Mouse (Mus musculus) midbrain, embryonic 15.5 days (tissue): ENCODE measurements around the gene Ankar. TPM values are rescaled to one million over a fixed set of nuclear protein-coding genes. Genes with fewer than 3 reads are reported as not detected.

Experiments
- ATAC-seq: fragments of 200-750 bp; cut with Nextera tagmentation; replicated peaks from 2 replicates; pipeline ENCODE4 v1.8.0; 2017; ENCODE audit warnings: moderate TSS enrichment
- H3K27ac ChIP-seq: fragments of 300-500 bp; sonication (generic); 2 replicates; pipeline ENCODE4 v1.5.1; 2015; ENCODE audit warnings: mild to moderate bottlenecking, inconsistent platforms
- H3K27me3 ChIP-seq: fragments of 300-500 bp; sonication (generic); replicated peaks from 2 replicates; pipeline ENCODE4 v1.6.1; 2015; ENCODE audit warnings: inconsistent platforms
- H3K36me3 ChIP-seq: fragments of 300-500 bp; sonication (generic); replicated peaks from 2 replicates; pipeline ENCODE4 v1.6.1; 2015; ENCODE audit warnings: inconsistent platforms
- H3K4me1 ChIP-seq: fragments of 300-500 bp; sonication (generic); 2 replicates; pipeline ENCODE4 v1.6.1; 2015; ENCODE audit warnings: inconsistent platforms
- H3K4me2 ChIP-seq: fragments of 300-500 bp; sonication (generic); 2 replicates; pipeline ENCODE4 v1.6.1; 2015; ENCODE audit warnings: inconsistent platforms, mild to moderate bottlenecking, moderate library complexity
- H3K4me3 ChIP-seq: fragments of 300-500 bp; sonication (generic); 2 replicates; pipeline ENCODE4 v1.5.1; 2015; ENCODE audit warnings: mild to moderate bottlenecking, inconsistent platforms
- H3K9ac ChIP-seq: fragments of 300-500 bp; sonication (generic); 2 replicates; pipeline ENCODE4 v1.6.1; 2015; ENCODE audit warnings: mild to moderate bottlenecking, inconsistent platforms
- H3K9me3 ChIP-seq: fragments of 300-500 bp; sonication (generic); 2 replicates; pipeline ENCODE4 v1.6.1; 2016; ENCODE audit warnings: inconsistent platforms
- WGBS: fragments of 180-500 bp; shearing (Covaris S2); methylation state at CpG from one replicate; pipeline ENCODE4 v1.1.7; 2015; ENCODE audit warnings: mixed read lengths; 5-methylcytosine and 5-hydroxymethylcytosine counted together
- polyA plus RNA-seq: library from polyadenylated mRNA; unstranded; fragments of >200 nt; fragmentation: Nextera tagmentation; extraction: Ambion mirVana; gene quantifications from 2 replicates; pipeline ENCODE4 v1.2.1, GENCODE M21; 2015

Gene Ankar
- polyA plus RNA-seq: not detected in 2 replicates

DNA sequence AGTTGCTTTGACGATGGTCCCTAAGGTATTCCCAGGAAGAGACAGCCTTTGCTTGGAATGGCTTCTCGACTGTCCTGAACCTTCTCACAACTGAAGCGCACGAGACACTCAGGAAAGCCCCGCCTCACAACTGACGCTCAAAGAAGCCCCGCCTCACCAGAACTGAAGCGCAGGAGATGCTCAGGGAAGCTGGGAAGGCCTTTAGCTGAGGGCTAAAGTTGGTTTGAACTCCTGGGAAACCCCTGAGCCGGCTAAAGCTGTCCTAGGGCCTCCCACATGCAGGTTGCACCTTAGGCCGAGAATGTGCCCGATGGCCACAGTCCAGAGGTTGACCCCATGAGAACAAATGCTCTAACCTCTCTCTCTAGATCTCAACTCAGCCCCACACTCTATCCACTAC, at the start of gene Ankar:
TSS of gene Ankar (minus strand) at position 101 of the 400 bp plus-strand sequence.
- H3K27me3 ChIP-seq: no peaks in the 10 kb centered on the region
- no peak within 1 kb of the TSS for H3K4me3 ChIP-seq
- WGBS: 80% methylated on average over 11 of the region's 11 CpGs
- H3K4me1 ChIP-seq: no peaks in the 10 kb centered on the region
- no peak within 1 kb of the TSS for H3K9ac ChIP-seq
- H3K4me2 ChIP-seq: no peak within 1 kb of the TSS
- H3K9me3 ChIP-seq: no peaks in the 10 kb centered on the region
- H3K36me3 ChIP-seq: no peaks in the 10 kb centered on the region
- H3K27ac ChIP-seq: no peak within 1 kb of the TSS
- ATAC-seq: no peak

DNA sequence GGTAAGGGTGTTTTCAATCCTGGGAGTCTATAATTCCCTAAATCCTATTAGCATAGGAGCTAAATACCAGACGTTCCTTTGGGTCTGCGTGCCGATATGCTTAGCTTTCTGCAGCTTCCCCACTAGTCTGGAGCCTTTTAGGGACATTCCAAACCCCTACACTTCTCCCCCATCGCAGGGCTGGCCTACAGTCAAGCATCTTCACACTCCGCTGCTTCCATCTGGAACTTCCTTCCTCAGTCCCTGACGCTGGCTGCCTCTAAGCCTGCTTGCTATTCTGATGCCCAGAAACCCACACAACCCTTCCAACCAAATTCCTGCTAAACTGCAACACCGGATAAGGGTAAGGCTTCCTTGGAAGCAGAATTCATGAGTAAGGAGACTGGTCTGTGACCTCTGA, 46.0 kb upstream of the Ankar start:
- WGBS: 58% methylated on average over 7 of the region's 7 CpGs
- H3K36me3 ChIP-seq: no peaks in the 10 kb centered on the region
- no peaks in the 10 kb centered on the region for H3K4me1 ChIP-seq
- H3K27ac ChIP-seq: no peak overlapping the region
- no peak overlapping the region for H3K9ac ChIP-seq
- H3K27me3 ChIP-seq: no peaks in the 10 kb centered on the region
- no peaks in the 10 kb centered on the region for H3K9me3 ChIP-seq
- H3K4me3 ChIP-seq: no peak overlapping the region
- H3K4me2 ChIP-seq: no peak overlapping the region
- no peak for ATAC-seq

DNA sequence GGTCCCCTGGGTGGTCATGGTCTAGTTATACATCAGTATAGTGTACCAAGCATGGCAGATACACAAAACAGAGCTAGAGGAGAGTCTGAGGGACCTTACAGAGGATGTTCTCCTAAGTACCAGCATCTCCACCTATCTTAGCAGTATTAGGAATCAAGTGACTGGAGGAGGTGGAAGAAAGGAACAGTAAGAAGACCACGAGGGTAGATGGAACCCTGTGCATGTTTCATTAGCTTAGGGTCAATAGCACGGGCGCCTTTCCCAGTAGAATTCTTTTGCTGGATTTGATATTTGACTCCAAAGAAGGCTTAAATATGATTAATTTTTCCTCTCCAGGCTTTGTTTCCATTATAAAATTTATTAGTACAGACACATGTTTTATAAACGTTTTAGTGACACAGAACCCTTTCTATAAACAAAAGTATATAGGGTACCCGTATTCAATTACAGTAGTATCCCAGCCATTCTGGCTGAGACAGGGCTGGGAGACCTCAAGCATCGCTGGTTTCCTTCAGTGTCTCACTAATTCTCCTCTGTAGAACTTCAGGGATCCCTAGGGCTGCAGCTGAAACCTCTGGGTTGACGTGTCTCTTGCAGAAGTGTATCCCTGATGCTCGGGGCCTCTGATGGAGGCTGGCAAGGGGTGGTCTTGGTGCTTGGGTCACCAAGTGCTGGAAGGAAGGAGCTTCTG, 44.6 kb upstream of the Ankar start:
- Histone ChIP-seq H3K4me3 (no peak overlapping the region), H3K36me3 (no peaks in the 10 kb centered on the region), H3K9me3 (no peaks in the 10 kb centered on the region), H3K27me3 (no peaks in the 10 kb centered on the region), H3K4me1 (no peaks in the 10 kb centered on the region), H3K27ac (no peak overlapping the region), H3K4me2 (no peak overlapping the region), H3K9ac (no peak overlapping the region)
- 85% methylated on average over 8 of the region's 8 CpGs for WGBS
- no peak for ATAC-seq

DNA sequence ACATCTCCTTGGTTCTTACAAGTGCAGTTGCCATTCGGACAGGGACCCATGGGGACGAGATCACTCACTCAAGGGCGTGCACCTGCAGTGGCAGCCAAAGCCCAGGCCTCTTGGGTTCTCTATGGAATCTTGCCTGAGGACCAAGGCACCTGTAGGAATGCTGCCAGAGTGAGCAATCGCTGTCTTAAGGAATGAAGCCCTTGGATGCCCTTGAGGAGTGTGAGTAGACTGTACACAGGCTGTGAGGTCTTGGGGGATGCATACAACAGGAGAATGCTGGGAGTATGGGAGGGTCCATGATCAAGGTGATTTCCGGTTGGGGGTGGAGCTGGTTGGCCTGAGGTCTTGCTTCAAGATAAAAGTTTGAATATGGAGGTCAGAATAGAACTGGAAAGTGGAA, 41.0 kb upstream of the Ankar start:
- Histone ChIP-seq H3K27ac (no peak overlapping the region), H3K4me2 (no peak overlapping the region), H3K9ac (no peak overlapping the region), H3K4me3 (no peak overlapping the region), H3K4me1 (peaks cover 8% of the 10 kb centered on the region; the same call in 1 of the 2 replicates), H3K9me3 (no peaks in the 10 kb centered on the region), H3K36me3 (no peaks in the 10 kb centered on the region), H3K27me3 (no peaks in the 10 kb centered on the region)
- WGBS: 91% methylated on average over 5 of the region's 5 CpGs
- no peak for ATAC-seq

DNA sequence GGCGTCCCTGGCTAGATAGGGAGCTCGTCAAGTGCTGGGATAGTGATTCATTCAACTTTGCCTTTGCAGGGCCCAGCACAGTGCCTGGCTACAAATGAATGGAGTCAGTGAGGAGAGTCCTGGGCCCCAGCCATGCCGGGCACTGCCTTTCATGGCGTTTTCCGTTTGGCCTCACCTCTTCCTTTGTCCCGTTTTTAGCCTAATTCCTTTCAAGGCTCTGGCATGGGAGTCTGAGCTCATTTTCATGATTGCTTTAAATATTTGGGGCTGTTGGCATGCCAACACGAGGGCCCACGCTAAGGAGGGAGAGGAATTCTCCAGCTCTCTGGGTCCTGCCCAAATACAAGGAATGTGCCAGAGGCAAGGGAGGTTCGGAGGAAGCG, 39.3 kb upstream of the Ankar start:
- Histone ChIP-seq H3K4me1 (peaks cover 8% of the 10 kb centered on the region; the same call in 1 of the 2 replicates), H3K27ac (peak overlapping the region; percentile 40; the same call in 1 of the 2 replicates), H3K9me3 (no peaks in the 10 kb centered on the region), H3K4me2 (no peak overlapping the region), H3K36me3 (no peaks in the 10 kb centered on the region), H3K4me3 (no peak overlapping the region), H3K27me3 (no peaks in the 10 kb centered on the region), H3K9ac (no peak overlapping the region)
- ATAC-seq: peak; percentile 77
- 25% methylated on average over 10 of the region's 10 CpGs for WGBS

DNA sequence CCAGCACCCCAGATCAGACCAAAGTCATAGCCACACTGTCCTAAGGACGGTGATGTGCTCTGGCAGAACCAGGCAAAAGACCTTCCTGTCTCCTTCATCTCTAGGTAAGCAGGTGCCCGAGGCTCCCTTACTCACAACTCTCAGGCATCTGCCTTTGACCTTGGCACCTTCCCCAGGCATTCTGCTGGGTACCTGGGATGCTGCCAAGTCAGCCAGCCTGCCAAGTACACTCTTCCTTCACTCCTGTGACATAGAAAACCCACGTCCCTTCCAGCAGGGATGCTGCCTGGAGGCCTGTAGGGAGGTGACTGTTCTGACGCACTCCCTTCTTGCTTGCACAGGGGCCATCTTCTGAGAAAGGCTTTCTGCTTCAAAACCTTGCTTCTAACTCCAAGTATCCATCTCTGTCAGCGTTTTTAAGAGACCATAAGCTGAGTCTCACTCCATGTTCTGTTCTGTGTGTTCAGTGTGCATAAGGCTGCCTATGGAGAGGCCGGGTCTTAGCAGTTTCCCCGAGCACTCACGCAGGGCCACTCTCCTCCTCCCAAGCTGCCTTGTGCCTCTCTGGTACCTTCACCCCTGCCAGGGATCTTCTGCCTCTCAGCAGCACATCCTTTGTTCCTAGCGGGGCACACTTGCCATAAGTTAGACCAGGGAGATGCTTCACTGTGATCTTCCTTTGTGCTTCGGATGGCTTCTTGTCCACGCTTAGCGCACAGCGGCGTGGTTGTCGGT, 38.7 kb upstream of the Ankar start:
- H3K4me2 ChIP-seq: no peak overlapping the region
- no peak overlapping the region for H3K9ac ChIP-seq
- peak overlapping the region; percentile 40; the same call in 1 of the 2 replicates for H3K27ac ChIP-seq
- H3K9me3 ChIP-seq: no peaks in the 10 kb centered on the region
- no peaks in the 10 kb centered on the region for H3K27me3 ChIP-seq
- no peaks in the 10 kb centered on the region for H3K36me3 ChIP-seq
- H3K4me1 ChIP-seq: peaks cover 8% of the 10 kb centered on the region; the same call in 1 of the 2 replicates
- ATAC-seq: peak; percentile 50; the same call in 1 of the 2 replicates
- 59% methylated on average over 15 of the region's 15 CpGs for WGBS
- H3K4me3 ChIP-seq: no peak overlapping the region

DNA sequence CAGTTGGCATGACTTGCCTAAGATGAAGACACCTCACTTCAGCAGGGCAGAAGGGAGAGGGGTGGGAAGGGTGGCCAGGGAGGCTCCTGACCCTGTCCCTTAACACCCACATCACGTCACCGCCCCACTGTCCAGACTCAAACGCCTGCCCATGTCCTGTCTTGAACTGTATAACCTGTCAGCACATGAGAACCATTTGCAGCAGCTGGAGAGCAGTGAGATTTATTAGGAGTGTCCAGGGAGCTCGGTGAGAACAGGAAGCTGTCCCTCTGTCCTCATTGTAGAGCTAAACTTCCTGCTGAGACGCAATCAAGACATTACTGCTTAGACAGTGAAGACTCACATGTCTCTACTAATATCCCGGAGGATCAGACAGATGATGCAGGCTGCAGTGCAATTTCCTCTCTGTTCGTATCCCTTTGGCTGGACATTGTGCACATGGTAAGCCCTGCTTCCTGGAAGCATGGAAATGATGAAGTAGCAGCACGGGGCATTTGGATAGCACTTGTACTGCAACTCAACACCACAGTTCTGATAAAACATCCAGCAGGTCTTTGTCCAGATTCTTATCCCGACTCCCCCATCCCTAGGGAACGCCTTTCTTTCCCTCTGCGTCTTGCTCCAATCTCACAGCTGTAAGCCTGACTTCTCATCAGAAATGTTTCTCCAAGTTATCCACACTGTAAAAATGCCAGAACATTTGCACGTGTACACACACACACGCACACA, 36.2 kb upstream of the Ankar start:
- H3K4me2 ChIP-seq: no peak overlapping the region
- no peak overlapping the region for H3K9ac ChIP-seq
- H3K36me3 ChIP-seq: no peaks in the 10 kb centered on the region
- H3K4me3 ChIP-seq: no peak overlapping the region
- no peak for ATAC-seq
- peaks cover 8% of the 10 kb centered on the region; the same call in 1 of the 2 replicates for H3K4me1 ChIP-seq
- 71% methylated on average over 13 of the region's 13 CpGs for WGBS
- H3K27ac ChIP-seq: no peak overlapping the region
- H3K27me3 ChIP-seq: no peaks in the 10 kb centered on the region
- H3K9me3 ChIP-seq: no peaks in the 10 kb centered on the region

DNA sequence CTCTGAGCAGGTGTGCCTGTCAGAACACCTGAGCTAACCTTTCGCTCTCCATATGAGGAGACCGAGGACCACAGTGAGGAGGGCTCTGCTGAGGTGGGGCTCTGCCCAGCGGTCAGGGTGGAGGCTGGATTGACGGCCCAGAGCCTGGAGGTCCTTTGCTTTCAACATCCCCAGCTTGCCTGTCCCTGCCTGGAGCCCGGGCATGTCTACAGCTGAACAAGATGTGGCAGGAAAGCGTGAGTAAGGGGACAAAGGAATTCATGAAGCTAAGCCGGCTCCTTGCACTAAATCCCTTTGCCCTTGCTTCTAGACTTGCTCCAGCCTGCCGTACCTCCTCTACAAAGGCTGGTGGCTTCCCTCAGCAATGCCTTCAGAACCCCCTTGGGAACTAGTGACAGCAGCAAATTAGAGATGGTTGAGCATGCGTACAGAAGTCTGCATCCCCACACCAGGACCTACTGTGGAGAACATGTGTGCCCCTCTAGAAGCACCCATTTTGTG, 32.9 kb upstream of the Ankar start:
- Histone ChIP-seq H3K9ac (no peak overlapping the region), H3K9me3 (no peaks in the 10 kb centered on the region), H3K4me3 (no peak overlapping the region), H3K4me1 (no peaks in the 10 kb centered on the region; the same call in 1 of the 2 replicates), H3K27ac (no peak overlapping the region), H3K4me2 (no peak overlapping the region), H3K27me3 (no peaks in the 10 kb centered on the region), H3K36me3 (no peaks in the 10 kb centered on the region)
- WGBS: 70% methylated on average over 9 of the region's 9 CpGs
- no peak for ATAC-seq

DNA sequence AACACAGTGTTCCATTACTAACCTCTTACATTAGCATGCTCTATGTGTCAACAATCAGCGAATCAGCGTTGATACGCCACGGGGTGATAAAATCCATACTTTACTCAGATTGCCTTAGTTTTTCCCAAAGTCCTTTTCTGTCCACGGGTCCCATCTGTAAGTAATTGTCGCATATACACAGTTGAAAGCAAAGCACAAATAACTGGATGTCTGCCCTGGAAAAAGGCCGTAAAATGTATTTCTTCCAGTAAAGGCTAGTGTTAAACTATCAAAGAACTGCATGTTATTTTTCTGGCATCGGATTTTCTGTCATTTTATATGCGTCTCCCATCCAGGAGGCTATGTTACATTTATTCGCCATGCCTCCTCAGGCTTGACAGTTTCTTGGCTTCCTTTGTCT, 29.7 kb upstream of the Ankar start:
- Histone ChIP-seq H3K9me3 (no peaks in the 10 kb centered on the region), H3K4me2 (no peak overlapping the region), H3K27me3 (no peaks in the 10 kb centered on the region), H3K9ac (no peak overlapping the region), H3K4me1 (no peaks in the 10 kb centered on the region), H3K4me3 (no peak overlapping the region), H3K36me3 (no peaks in the 10 kb centered on the region), H3K27ac (no peak overlapping the region)
- 63% methylated on average over 10 of the region's 10 CpGs for WGBS
- ATAC-seq: no peak

DNA sequence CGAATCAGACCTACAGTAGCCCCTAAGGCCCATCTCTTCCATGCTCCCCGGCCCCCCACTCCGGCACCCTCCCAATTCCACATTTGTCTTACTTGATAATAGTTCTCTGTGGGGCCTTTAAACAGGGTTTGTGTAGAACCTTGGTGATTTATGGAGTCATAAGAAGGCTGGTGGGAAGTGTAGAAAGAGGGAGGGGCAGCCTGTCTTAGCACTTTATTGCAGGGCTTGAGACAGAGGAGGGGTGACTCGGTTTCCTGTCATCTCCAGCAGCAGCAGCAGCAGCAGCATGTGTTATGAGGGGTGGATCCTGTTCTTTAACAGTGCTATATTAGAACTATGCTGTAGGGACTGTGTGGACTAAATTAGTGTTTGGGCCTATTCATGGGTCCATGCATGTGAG, 28.4 kb upstream of the Ankar start:
- no peak for ATAC-seq
- H3K27me3 ChIP-seq: no peaks in the 10 kb centered on the region
- 94% methylated on average over 4 of the region's 4 CpGs for WGBS
- no peaks in the 10 kb centered on the region for H3K4me1 ChIP-seq
- H3K36me3 ChIP-seq: no peaks in the 10 kb centered on the region
- H3K9me3 ChIP-seq: no peaks in the 10 kb centered on the region
- no peak overlapping the region for H3K27ac ChIP-seq
- no peak overlapping the region for H3K4me2 ChIP-seq
- no peak overlapping the region for H3K4me3 ChIP-seq
- H3K9ac ChIP-seq: no peak overlapping the region

DNA sequence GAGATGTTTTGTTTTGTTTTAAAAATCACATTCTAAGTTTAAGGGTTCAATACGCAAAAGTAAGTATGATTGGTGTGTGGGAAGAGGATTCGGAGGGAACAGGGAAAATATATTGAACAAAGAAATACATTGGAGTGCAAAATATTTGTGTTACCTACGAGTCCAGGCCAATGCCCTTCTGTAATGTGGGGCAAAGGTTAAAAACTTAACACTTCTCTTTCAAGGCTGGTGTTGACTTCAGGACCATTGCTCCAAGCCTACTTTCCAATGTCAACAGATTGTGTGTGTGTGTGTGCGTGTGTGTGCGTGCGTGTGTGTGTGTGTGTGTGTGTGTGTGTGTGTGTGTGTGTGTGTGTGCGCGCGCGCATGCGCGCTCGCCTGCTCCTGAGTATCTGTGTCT, 25.6 kb upstream of the Ankar start:
- Histone ChIP-seq H3K9ac (no peak overlapping the region), H3K27me3 (no peaks in the 10 kb centered on the region), H3K9me3 (no peaks in the 10 kb centered on the region), H3K36me3 (no peaks in the 10 kb centered on the region), H3K4me1 (no peaks in the 10 kb centered on the region), H3K27ac (no peak overlapping the region), H3K4me3 (no peak overlapping the region), H3K4me2 (no peak overlapping the region)
- WGBS: 96% methylated on average over 13 of the region's 13 CpGs
- no peak for ATAC-seq

DNA sequence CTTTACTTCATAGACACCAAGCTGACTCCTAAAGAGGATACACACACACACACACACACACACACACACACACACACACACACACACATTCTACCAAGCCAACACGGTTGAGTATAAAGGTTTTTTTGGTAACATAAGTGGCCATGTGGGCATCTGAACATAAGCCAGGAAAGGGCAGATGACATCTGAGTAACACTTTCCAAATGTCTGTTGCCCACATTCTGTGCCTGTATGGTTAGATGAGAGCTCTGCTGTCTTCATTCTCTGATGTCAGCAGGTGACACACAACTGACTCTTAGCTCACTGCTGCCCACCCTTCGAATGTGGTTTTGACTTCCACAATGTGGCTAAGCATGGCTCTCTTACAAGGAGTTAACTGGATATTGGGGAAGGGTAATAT, 24.0 kb upstream of the Ankar start:
- no peaks in the 10 kb centered on the region for H3K27me3 ChIP-seq
- H3K4me2 ChIP-seq: no peak overlapping the region
- no peak overlapping the region for H3K4me3 ChIP-seq
- no peak overlapping the region for H3K27ac ChIP-seq
- no peaks in the 10 kb centered on the region for H3K9me3 ChIP-seq
- H3K36me3 ChIP-seq: no peaks in the 10 kb centered on the region
- no peak overlapping the region for H3K9ac ChIP-seq
- H3K4me1 ChIP-seq: no peaks in the 10 kb centered on the region
- ATAC-seq: no peak
- 89% methylated on average over 2 of the region's 2 CpGs for WGBS
